Mouse (Mus musculus) left cerebral cortex, adult 8-10 months (tissue): ENCODE data around the gene Slc43a2. TPM values are rescaled to one million over a fixed set of nuclear protein-coding genes. Genes with fewer than 3 reads are reported as not detected.
"Not testable (repeated sequence)": the region's sequence is repeated elsewhere in the genome, so short reads cannot be mapped to it uniquely, and the experiment has no call there.

Experiments
- DNase-seq, 2 experiments: peaks; one replicate each; pipeline ENCODE4 v3.0.0; 2022; ENCODE audit warnings: low spot score in 2 of 2
- total RNA-seq, 4 experiments: library from RNA; stranded (reverse); gene quantifications; 2 replicates each; pipeline ENCODE4 v1.2.4; 2022

Slc43a2 gene
- total RNA-seq, 4 experiments from 2014 or later: 45.5 to 58.2 (median 52.2) TPM

GRCm38 (mm10) chr11:75550200-75550946 is 18.9 kb downstream of the Slc43a2 start:
- no peak for DNase-seq

GRCm38 (mm10) chr11:75551321-75551720 is 19.8 kb downstream of the Slc43a2 start:
- no peak for DNase-seq

DNA sequence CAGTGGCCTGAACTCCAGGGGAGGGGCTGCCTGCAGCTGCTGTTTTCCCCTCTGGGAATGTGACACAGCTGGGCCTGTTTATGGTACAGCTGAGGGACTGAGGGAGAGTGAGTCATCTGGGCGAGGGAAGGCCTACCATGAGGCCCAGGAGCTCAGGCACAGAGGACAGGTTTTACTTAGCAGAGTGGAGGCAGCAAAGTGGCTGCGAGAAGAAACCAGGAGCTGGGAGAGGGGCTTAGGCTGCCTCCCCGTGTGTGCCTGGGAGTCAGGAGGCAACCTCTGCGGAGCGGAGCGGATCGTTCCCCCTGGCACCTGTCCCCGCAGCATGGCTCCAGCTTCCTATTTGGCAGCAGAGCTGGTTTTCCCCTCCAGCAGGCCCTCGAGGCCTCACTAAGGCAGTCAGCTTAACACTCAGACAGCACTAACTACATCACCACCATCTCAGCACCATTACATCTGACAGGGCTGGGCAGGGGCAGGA is 20.5 kb downstream of the Slc43a2 start:
- no peak for DNase-seq

GRCm38 (mm10) chr11:75552906-75553482 is 21.5 kb downstream of the Slc43a2 start:
- DNase-seq: no peak

GRCm38 (mm10) chr11:75556006-75556405 is 24.5 kb downstream of the Slc43a2 start:
- not testable (repeated sequence) for DNase-seq

- DNase-seq: no peak
Measured at GRCm38 (mm10) chr11:75557142-75557541, 25.6 kb downstream of the Slc43a2 start.

DNA sequence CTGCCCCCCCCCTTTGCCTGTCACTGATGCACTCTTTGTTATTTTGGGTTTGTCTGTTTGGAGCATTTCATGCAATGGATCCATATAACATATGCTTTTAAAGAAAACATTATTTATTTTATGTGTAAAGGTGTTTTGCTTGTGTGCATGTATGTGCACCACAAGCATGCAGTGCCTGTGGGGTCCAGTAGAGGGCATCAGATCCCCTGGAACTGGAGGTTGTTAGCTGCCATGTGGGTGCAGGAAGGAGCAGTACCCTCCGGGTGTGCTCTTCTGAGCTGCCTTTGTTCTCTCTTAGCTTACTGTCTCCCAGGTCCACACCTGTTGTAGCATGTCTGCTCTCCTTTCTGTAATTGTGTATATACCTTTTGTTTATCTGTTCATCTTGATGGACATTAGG is 26.6 kb downstream of the Slc43a2 start:
- no peak for DNase-seq

DNA sequence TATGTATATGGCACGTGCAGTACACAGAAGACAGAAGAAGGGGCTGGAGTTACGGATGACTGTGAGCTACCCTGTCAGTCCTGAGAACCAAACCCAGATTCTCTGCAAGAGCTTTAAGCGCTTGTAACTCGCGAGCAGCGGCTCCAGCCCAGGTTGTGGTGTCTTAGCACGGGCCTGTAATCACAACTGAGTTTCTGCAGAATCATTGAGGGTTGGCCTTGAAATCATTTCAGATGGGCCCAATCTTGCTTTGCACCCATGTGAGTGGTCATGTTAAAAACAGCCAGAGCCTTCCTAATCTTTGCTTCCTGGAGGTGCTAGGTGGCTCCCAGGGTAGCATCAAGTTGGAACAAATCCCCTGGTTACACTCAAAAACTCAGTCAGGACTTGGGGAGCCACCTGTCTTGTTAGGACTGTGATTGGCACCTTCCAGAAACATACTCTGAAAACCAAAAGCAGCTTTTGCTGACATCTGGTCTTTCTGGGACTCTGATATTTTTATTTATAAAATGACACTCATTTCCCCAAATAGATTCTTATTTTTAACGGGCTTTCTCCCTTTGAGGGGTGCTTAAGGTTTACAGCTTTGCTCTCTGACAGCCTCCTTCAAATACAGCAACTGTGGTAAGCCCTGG is 28.5 kb downstream of the Slc43a2 start:
- DNase-seq: no peak

DNA sequence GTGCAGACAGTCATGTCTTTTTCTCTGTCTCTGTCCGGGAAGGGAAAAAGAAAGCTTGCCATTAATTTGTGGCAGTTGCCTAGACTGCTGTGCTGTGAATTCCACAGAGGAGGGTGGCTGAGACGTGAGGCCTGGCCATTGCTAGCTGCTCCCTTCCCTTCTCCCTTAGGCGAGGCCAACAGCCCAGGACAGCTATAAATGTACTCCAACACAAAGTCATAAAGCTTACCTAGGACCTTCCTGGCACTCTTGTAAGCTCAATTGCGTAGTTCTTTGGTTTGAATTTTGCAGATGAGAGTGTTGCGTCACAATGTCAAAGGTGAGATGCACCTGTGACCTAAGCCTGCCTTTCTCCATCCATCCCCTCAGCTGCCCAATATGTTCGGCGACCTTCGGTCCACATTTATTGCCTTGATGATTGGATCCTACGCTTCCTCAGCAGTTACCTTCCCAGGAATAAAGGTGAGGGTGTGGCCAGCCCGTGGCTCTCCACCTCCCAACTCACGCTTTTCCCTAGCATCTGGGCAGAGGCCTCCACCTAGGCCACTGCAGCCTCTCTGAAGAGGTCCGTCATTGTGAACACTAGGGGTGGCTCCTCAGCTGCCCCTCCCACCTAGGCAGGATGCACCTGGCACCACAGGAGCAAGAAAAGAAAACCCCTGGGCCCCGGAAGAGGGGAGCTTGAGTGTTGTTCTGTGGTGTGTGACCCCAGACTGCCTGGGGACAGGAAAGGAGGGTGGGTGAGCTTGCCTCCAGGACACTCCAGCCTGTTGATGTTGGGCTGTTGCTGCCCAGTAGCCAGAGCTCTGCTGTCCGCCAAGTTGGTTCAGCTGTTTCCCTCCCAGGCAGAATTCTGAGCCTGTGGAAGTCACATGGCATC is 29.3 kb downstream of the Slc43a2 start:
- no peak for DNase-seq

DNA sequence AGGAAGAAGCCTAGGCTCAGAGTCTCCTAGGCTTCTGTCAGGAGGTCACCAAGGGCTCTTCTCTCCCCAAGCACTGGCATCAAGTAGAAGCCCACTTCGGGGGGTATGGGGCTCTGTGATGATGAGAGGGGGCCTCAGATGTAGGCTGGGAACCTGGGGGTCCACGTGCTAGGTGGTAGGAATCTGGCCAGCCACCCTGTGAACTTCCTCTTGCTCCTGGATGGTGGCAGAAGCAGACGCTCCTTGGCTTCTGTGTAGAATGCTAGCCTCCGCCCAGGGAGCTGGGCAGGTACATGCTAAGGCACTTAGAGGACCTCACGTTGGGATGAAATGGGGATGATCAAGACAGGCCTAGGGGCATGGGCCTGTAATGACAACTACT is 29.9 kb downstream of the Slc43a2 start:
- no peak for DNase-seq

- no peak for DNase-seq
Measured at GRCm38 (mm10) chr11:75562840-75563239, 31.3 kb downstream of the Slc43a2 start.

- no peak for DNase-seq
Measured at GRCm38 (mm10) chr11:75563851-75564548, 32.5 kb downstream of the Slc43a2 start.

- no peak for DNase-seq
Measured at GRCm38 (mm10) chr11:75565849-75566248, 34.4 kb downstream of the Slc43a2 start.

DNA sequence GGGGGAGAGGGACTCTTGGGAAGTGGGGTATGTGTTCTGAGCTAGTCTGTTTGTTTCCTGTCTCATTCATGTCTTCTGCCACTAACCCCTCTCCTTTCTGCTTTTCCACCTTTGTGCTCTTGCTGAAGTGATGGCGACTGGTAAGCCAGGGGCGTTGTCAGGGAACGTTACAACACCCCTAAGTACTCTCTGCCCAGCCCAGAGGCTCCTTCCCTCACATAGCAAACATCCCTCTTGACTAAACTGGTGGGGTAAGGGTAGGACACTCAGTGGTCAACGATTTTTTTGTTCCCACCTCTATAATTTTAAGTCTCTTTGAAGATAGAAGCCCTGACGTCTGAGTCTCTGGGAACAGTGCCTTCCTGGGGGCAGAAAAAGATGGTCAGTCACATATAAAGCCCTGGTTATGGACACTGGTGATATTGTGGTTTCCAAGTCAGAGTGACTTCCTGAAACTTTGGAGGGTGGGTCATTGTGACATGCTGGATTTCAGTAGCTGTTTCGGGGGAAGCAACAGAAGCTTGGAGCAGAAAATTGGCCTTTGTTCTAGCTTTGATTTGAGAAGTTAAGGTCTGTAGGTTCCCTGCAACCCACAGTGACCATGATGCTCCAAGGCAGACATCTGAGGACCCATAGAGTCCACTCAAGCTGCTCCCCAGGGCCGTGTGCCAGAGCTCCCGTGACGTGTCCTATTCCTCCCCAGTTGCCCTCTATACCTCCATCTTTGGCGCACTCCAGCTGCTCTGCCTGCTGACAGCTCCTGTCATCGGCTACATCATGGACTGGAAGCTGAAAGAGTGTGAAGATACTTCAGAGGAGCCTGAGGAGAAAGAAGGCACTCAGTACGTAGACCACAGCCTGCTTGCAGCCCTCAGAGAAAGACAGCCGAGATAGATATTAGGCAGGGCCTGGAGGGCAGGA is 35.0 kb downstream of the Slc43a2 start:
- no peak for DNase-seq

- no peak for DNase-seq
Measured at GRCm38 (mm10) chr11:75567346-75568114, 36.0 kb downstream of the Slc43a2 start.

DNA sequence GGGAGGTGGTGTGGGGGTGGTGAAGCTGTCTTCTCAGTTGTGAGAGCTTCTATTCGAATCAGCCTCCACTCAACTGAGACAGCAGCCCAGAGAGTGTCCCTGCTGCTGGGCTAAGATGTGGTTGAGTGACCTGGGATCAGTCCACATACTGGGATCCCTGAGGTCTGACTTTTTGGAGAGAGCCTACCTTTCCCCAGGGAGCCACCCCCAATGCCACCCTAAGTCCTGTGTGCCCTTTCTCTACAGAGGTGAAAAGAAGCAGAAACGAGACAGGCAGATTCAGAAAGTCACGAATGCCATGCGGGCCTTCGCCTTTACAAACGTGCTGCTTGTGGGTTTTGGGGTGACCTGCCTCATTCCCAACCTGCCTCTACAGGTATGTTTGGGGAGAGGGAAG is 36.6 kb downstream of the Slc43a2 start:
- no peak for DNase-seq

GRCm38 (mm10) chr11:75568962-75569361 is 37.5 kb downstream of the Slc43a2 start:
- DNase-seq: no peak

DNA sequence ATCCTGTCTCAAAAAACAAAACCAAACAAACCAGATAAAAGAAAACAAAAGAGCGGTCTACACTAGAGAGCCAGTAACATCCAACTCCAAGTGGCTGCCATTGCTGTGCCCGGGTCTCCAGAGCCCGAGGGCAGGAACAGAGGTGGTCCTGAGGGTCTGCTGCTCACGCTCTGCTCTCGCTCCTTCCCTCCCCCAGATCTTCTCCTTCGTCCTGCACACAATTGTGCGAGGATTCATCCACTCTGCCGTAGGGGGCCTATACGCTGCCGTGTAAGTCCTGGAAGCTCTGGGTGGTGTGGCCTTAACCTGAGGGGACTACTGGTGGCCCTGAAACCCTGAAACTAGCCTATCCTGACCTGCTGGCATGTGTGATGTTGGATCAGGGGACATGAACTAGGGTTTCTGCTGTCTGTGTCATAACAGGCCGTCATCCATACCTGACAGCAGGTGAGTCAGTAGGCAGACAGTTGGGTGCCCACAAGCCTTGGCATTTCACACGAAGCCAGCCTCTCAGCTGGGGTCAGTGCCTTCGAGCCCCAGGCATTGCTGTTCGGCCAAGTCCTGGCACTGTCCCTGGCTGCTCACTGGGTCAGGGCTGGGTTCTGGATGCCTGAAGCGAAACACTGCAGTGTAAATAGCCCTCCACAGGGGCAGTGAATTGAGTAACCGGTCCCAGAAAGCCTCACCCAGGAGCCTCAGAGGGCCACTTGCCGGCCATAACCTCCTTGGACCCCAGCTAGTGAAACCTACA is 39.1 kb downstream of the Slc43a2 start:
- no peak for DNase-seq
